Mouse (Mus musculus): Measurements from ENCODE around the gene Spic. TPM values are rescaled to one million over a fixed set of nuclear protein-coding genes. Genes with fewer than 3 reads are reported as not detected.
A peak's percentile ranks its signal among the peaks of the same experiment; 100 is the strongest.
"Not testable (repeated sequence)": the region's sequence is repeated elsewhere in the genome, so short reads cannot be mapped to it uniquely, and the experiment has no call there.

The Spic gene
- total and polyA plus RNA-seq, 2 experiments: 0.37 to 2.6 TPM

DNA sequence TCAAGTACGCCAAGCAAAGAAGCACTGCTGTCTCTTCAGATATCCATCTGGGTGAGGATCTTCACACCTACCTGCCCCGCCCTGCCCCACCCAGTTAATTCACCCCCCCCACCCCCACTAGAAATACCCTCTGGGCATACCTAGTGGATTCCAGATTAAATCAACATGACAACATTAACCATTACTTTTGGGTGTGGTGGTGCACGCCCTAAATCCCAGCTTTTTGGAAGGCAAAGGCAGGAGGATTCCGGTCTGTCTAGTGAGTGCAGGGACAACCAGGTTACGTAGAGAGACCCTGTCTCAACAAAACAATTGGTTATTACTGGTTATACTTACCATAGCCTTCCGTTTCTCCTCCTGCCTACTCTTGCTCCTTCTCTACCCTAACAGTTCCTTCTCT is 12.7 kb downstream of the Spic start:
- H3K27ac ChIP-seq (replicated peaks; ENCODE audit: insufficient read depth, low read depth, low read length): no peak overlapping the region
- no peaks in the 10 kb centered on the region for H3K4me1 ChIP-seq (ENCODE audit: control insufficient read depth, insufficient read depth, low read length)
- H3K27me3 ChIP-seq (ENCODE audit: control insufficient read depth, insufficient read depth, low read length): no peaks in the 10 kb centered on the region
- no peaks in the 10 kb centered on the region for H3K79me2 ChIP-seq (ENCODE audit: control insufficient read depth, insufficient read depth, low read length)
- no peak for TF ChIP-seq POLR2A (IDR thresholded peaks at IDR 0.05; ENCODE audit: extremely low read depth, insufficient read depth, low read length)
- WGBS: 91% methylated on average over 6 of the region's 6 CpGs
- no peak overlapping the region for H3K9ac ChIP-seq (ENCODE audit: low read depth, low read length)
- H3K4me3 ChIP-seq (ENCODE audit: insufficient read depth, low read depth, low read length): no peak overlapping the region
- no peak for DNase-seq (ENCODE audit: extremely low read depth, low read depth, low spot score)
- no peaks in the 10 kb centered on the region for H3K36me3 ChIP-seq (ENCODE audit: control insufficient read depth, insufficient read depth, low read length)

DNA sequence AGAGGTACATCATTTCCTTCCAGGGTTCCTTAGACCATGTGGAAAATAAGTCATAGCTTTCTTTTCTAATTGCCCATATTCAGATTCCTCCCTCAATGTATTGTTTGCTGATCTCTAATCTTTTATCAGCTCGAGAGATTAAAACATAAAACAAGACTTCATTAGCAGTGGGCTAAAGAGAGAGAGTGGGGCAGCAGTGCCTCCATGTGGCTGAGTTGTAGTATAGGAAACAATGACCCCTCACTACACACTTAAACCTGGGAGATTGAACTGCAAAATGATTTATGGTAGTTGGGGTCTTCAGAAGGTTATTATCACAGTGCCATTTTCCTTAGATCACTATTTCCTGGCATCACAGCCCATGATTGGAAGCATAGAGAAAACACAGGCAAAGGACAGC is 15.1 kb downstream of the Spic start:
- Histone ChIP-seq H3K36me3 (ENCODE audit: control insufficient read depth, insufficient read depth, low read length) (no peaks in the 10 kb centered on the region), H3K9ac (ENCODE audit: low read depth, low read length) (no peak overlapping the region), H3K4me3 (ENCODE audit: insufficient read depth, low read depth, low read length) (no peak overlapping the region), H3K27ac (replicated peaks; ENCODE audit: insufficient read depth, low read depth, low read length) (no peak overlapping the region), H3K79me2 (ENCODE audit: control insufficient read depth, insufficient read depth, low read length) (no peaks in the 10 kb centered on the region), H3K27me3 (ENCODE audit: control insufficient read depth, insufficient read depth, low read length) (no peaks in the 10 kb centered on the region), H3K4me1 (ENCODE audit: control insufficient read depth, insufficient read depth, low read length) (no peaks in the 10 kb centered on the region)
- no peak for DNase-seq (ENCODE audit: extremely low read depth, low read depth, low spot score)
- TF ChIP-seq CTCF (IDR thresholded peaks at IDR 0.05; ENCODE audit: low read depth, low read length): 0 out of 2 replicates have a peak, but pooled peaks have one; percentile 17
- no peak for TF ChIP-seq POLR2A (IDR thresholded peaks at IDR 0.05; ENCODE audit: extremely low read depth, insufficient read depth, low read length)
- WGBS: 24% methylated on average over 1 of the region's 1 CpGs

DNA sequence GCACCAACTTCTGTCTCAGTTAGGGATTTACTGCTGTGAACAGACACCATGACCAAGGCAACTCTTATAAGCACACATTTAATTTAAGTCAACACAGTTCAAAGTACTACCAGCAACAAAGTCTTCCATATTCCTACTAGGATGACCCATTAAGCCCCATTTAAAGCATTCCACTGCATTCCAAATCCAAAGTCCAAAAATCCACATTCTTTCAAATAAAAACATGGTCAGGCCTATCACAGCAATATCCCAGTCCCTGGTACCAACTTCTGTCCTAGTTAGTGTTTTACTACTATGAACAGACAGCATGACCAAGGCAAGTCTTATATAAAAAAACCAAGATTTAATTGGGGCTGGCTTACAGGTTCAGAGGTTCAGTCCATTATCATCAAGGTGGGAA is 21.0 kb downstream of the Spic start:
- H3K27me3 ChIP-seq (ENCODE audit: control insufficient read depth, insufficient read depth, low read length); H3K36me3 ChIP-seq (ENCODE audit: control insufficient read depth, insufficient read depth, low read length); DNase-seq (ENCODE audit: extremely low read depth, low read depth, low spot score); H3K79me2 ChIP-seq (ENCODE audit: control insufficient read depth, insufficient read depth, low read length); H3K4me1 ChIP-seq (ENCODE audit: control insufficient read depth, insufficient read depth, low read length); H3K4me3 ChIP-seq (ENCODE audit: insufficient read depth, low read depth, low read length); H3K27ac ChIP-seq (replicated peaks; ENCODE audit: insufficient read depth, low read depth, low read length); H3K9ac ChIP-seq (ENCODE audit: low read depth, low read length): not testable (repeated sequence)

DNA sequence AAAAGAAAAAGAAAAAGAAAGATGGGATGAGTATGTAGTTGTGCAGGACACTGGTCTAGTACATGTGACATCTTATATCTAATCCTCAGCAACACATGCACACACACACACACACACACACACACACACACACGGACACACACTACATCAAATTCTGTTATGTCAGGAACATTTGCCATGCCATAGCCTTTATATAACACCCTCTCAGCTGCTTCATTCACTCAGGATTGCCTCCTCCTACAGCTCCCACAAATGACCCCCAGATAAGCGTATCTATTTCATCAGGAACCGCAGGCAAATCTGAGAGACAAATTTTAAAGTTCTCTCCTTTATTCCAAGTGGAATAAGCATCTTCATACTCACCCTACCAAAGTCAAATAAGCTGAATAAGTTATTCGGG is 25.9 kb downstream of the Spic start:
- 88% methylated on average over 4 of the region's 4 CpGs for WGBS
- H3K4me3 ChIP-seq (ENCODE audit: insufficient read depth, low read depth, low read length): no peak overlapping the region
- no peak overlapping the region for H3K27ac ChIP-seq (replicated peaks; ENCODE audit: insufficient read depth, low read depth, low read length)
- H3K4me1 ChIP-seq (ENCODE audit: control insufficient read depth, insufficient read depth, low read length): no peaks in the 10 kb centered on the region
- H3K9ac ChIP-seq (ENCODE audit: low read depth, low read length): no peak overlapping the region
- DNase-seq (ENCODE audit: extremely low read depth, low read depth, low spot score): no peak
- no peaks in the 10 kb centered on the region for H3K36me3 ChIP-seq (ENCODE audit: control insufficient read depth, insufficient read depth, low read length)
- no peaks in the 10 kb centered on the region for H3K79me2 ChIP-seq (ENCODE audit: control insufficient read depth, insufficient read depth, low read length)
- no peak for TF ChIP-seq CTCF (IDR thresholded peaks at IDR 0.05; ENCODE audit: low read depth, low read length)
- no peak for TF ChIP-seq POLR2A (IDR thresholded peaks at IDR 0.05; ENCODE audit: extremely low read depth, insufficient read depth, low read length)
- H3K27me3 ChIP-seq (ENCODE audit: control insufficient read depth, insufficient read depth, low read length): no peaks in the 10 kb centered on the region

DNA sequence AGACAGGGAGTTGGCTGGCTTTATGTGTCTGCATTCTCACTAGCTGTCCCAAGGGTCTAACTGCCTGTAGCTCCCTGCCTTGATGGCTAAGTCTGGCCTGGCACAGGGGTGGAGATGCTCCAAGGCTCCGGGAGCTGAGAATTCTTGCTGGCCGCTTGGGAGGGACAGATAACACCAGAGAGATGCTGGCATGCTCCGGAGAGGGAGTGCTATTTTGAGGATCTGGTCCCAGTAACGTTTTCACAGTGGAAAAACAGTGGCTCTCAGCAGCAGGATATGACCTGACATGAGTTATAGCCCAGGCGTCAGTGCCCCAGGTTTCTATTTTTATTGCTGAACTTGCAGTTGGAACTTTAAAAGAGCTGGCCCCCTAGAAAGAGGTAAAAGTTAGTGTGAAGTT is 39.4 kb downstream of the Spic start:
- WGBS: 59% methylated on average over 5 of the region's 5 CpGs
- TF ChIP-seq CTCF (IDR thresholded peaks at IDR 0.05; ENCODE audit: low read depth, low read length) (no peak), POLR2A (IDR thresholded peaks at IDR 0.05; ENCODE audit: extremely low read depth, insufficient read depth, low read length) (no peak)
- no peak overlapping the region for H3K27ac ChIP-seq (replicated peaks; ENCODE audit: insufficient read depth, low read depth, low read length)

DNA sequence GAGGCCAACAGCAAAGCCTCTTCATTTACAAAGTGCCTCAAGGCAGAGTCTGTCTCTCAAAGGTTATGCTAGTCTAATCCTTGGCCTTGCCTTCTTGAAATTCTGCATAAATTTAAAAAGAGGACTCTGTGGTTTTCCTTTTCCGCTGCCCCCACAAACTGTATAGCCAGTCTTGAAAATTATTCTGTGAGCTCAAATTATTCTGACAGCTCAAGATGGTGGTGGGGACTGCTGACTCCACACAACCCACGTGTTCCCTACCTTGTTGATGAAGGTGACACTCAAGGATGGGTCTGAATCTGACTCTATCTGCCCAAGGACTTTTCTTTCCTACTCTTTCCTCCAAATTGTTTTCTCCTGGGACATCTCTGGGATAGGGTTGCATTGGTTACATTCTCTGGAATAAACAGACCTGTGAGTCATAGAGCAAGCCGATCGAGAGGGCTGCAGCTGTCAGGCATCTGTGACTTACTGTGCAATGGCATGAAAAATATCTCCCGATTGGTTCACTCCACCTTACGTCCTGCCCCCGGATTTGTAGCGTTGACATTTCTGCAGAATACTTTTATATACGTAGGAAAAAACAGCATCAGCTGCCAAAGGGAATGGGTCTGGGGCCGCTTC is 53.4 kb downstream of the Spic start:
- no peak for DNase-seq (ENCODE audit: extremely low read depth, low read depth, low spot score)
- Histone ChIP-seq H3K79me2 (ENCODE audit: control insufficient read depth, insufficient read depth, low read length) (no peaks in the 10 kb centered on the region), H3K9ac (ENCODE audit: low read depth, low read length) (no peak overlapping the region), H3K27ac (replicated peaks; ENCODE audit: insufficient read depth, low read depth, low read length) (no peak overlapping the region), H3K4me3 (ENCODE audit: insufficient read depth, low read depth, low read length) (no peak overlapping the region), H3K27me3 (ENCODE audit: control insufficient read depth, insufficient read depth, low read length) (no peaks in the 10 kb centered on the region), H3K36me3 (ENCODE audit: control insufficient read depth, insufficient read depth, low read length) (no peaks in the 10 kb centered on the region), H3K4me1 (ENCODE audit: control insufficient read depth, insufficient read depth, low read length) (no peaks in the 10 kb centered on the region)
- WGBS: 85% methylated on average over 10 of the region's 10 CpGs
- TF ChIP-seq POLR2A (IDR thresholded peaks at IDR 0.05; ENCODE audit: extremely low read depth, insufficient read depth, low read length) (no peak), CTCF (IDR thresholded peaks at IDR 0.05; ENCODE audit: low read depth, low read length) (no peak)

More for the DNA sequence above, 39.4 kb downstream of the Spic start:
- DNase-seq (ENCODE audit: extremely low read depth, low read depth, low spot score): no peak
- H3K9ac ChIP-seq (ENCODE audit: low read depth, low read length): no peak overlapping the region
- no peaks in the 10 kb centered on the region for H3K36me3 ChIP-seq (ENCODE audit: control insufficient read depth, insufficient read depth, low read length)
- H3K4me3 ChIP-seq (ENCODE audit: insufficient read depth, low read depth, low read length): no peak overlapping the region
- H3K79me2 ChIP-seq (ENCODE audit: control insufficient read depth, insufficient read depth, low read length): no peaks in the 10 kb centered on the region
- no peaks in the 10 kb centered on the region for H3K27me3 ChIP-seq (ENCODE audit: control insufficient read depth, insufficient read depth, low read length)
- H3K4me1 ChIP-seq (ENCODE audit: control insufficient read depth, insufficient read depth, low read length): no peaks in the 10 kb centered on the region
